Mouse (Mus musculus): ENCODE measurements around the gene Gabra2.

Gene Gabra2

DNA sequence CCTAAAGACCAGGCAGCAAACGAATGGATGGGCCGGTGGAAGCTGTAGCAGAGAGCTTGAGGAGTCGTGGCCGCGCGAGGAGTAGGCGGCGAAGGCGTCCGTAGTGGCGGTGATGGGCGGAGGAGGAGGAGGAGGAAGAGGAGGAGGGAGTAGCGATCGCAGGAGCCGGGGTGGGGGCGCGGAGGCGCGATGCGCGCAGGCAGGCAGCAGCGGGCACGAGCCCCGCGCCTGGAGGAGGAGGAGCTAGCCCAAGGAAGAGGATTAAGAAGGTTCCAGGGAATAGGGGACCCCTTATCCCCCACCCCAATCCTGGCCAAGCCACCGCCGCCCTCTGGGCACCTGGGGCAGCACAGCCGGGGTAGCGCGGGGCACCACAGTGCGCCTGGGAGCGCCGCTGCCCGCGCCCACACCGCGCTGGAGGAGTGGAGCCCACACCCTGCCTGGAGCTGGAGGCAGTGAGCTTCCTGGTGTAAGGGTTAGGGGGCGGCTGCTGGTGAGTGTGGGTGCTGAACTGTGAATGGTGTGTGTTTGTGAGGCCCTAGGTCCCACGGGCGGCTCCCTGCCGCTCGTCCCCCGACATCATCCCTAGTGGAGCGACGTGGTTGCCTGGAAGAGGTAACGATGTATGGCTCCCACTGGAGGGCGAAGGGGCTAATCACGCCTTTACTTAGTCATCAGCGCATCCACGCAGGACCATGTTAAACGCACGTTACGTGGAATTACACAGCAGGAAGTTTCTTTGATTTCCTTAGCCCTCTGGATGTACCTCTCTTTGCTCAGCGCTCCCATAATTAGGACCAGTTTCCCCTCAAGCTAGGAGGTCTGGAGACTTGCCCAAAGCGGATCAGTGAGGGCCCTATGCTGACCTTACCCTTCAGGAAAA lies at the start of gene Gabra2:
Gabra2 (minus strand) TSS at position 125 of the 883 bp plus-strand sequence.
- ATAC-seq (ENCODE audit: low TSS enrichment) = peak; percentile 70

DNA sequence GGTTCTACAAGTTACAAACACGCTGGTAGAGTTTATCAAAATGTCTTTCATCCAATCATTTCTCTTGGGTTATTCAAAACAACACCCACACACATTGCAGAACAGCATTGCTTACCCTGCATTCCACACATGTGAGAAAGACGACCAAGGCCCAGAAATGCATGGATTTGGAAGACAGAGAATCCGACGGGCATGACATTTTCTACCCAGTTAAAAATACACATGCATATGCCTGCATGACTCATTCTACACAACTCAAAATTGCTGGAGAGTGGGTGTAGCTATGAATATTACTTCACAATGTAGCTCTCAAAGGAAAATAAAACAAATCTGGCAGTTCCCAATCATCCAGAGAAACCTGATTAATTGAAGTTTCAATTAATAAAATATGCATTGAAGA lies 41.0 kb upstream of the Gabra2 start:
- ATAC-seq (ENCODE audit: low TSS enrichment) = peak; percentile 98

DNA sequence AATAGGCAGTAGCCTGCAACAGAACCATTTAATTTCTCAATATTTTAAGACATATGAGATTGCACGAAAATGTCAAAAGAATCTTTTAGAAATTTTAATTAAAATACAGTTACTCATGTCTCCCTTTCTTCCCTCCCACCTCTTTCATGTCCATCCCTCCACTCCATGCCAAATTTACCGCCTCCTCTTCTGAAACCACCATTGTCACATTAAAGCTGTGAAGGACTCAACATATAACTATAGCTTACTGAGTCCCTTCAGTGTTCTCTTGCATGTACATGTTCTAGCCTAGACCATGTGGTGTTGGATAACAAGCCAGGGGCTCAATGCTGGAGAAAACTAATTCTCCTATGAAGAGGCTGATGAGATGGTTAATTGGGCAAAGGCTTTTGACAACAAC lies 40.2 kb upstream of the Gabra2 start:
- ATAC-seq (ENCODE audit: low TSS enrichment) = peak; percentile 69

DNA sequence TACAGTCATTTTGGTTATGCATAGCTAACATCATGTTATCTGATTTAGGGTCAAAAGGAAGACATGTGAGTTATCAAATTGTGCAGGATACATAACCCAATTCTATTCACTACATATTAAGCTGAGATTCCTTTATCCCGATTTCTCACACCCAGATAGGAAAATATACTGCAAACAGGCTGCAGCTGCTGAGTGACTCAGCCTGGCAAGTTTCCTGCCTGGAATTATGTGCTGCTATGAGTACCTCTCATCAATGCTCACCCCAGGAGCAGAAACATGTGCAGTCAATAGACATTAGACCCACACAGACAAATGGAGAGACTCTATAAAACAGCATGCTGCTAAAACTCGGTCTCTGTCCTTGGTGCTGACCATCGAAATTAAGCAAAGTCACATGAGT lies 32.1 kb upstream of the Gabra2 start:
- ATAC-seq (ENCODE audit: low TSS enrichment) = peak; percentile 93

DNA sequence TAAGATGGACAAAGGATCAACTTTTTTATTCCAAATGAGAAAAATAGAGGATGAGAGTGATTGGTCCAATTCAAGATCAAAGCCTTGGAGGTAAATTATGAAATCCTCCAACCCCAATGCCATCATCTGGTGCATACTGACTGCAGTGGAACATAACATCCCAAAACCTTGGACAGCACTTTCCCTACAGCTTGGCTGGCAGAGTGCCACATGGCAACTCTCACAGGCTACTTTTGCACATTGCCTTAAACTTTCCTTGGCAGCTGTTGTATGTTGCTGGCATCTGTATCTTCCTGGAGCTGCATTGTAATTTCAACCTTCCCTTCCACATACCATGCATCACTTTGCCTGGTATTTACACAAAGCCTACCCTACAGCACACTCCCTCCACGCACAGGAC lies 19.6 kb upstream of the Gabra2 start:
- ATAC-seq (ENCODE audit: low TSS enrichment) = 0 out of 2 replicates have a peak, but pooled peaks have one; percentile 31

DNA sequence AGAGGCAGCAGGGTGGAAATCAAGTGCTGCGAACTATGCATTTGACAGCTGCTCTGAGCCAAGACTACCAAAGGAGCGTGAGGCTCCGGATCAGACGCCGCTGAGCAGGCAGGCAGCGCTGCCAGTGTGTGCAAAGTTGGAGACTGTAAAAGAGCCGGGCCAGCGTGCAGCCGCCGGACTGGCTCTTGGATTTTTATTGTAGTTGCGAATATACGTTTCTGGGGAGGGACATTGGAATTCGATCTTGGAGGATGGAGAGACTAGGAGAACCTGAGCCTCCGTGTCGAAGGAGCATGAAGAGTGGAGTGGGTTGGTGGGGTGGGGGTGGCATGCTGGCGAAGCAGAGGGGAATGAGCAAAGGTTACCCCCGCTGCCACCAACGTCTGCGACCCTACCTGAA lies 469 bp downstream of the Gabra2 start:
- ATAC-seq (ENCODE audit: low TSS enrichment) = peak; percentile 62

DNA sequence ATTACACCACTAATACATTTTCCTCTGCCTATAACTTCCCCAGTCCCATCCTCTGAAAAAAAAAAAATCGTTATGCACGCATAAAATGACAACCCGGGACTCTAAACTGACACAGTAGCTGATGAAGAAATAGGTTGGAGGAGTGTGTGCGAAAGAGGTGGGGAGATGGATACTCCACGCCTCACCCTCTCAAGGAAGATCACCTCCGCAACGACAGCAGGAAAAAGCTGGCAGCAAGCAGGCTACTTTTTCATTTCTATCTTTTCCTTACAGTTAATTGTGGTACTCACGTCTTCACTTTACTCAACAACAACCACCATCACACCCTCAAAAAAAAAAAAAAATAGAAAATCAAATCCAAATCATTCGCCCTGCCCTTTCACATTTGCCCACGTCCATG lies 873 bp downstream of the Gabra2 start:
- peak; percentile 45 for ATAC-seq (ENCODE audit: low TSS enrichment)

DNA sequence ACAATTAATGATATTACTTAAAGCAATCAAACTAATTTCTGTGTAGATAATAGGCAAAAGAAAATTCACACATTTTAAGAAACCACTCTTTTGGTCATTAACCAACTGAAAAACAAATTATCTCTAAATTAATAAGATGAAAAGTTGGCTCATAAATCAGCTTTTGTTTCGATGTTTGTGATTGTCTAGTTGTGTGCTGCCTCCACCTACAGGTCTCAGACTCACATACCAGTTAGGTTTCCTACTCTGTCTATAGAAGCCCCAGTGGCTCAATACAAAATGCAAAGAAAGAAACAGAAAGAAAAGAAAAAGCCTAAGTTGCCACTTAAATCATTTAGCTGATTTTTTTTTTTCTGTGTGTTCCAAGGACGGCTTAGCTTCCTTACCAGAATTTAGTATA lies 1.8 kb downstream of the Gabra2 start:
- ATAC-seq (ENCODE audit: low TSS enrichment) = no peak

DNA sequence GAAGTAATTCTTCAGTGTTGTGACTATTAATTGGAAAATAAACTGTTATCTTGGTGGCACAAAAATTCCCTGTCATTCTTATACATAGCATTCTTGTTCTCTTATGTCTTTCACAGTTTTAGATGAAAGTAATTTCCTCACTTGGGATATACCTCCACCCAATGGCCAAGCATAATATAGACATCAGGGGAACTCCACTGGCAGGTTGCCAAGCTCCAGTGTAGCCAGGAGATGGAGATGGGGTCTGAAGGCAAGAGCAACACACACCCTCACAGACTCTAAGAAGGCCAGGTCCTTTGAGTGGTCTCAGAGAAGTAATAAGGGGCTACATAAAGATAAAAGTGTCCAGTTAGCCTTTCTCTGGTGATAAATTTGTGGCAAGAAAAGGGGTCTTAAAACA lies 3.2 kb downstream of the Gabra2 start:
- ATAC-seq (ENCODE audit: low TSS enrichment) = no peak

DNA sequence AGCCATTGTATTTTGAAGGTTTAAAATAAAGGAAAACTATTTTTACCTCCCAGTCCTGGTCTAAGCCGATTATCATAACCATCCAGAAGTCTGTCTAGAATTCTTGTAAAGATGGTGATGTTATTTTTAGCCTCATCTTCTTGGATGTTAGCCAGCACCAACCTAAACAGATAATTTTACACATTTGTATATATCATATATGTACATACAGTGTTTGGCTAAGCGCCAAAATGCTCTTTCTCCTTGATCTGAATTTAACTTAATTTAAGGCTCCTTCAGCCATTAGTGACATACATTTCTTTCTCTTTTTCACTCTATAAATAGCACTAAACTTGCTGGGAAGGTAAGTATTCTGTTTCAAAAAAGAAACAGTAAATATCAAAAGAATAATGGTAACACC lies 3.7 kb downstream of the Gabra2 start:
- ATAC-seq (ENCODE audit: low TSS enrichment) = no peak

DNA sequence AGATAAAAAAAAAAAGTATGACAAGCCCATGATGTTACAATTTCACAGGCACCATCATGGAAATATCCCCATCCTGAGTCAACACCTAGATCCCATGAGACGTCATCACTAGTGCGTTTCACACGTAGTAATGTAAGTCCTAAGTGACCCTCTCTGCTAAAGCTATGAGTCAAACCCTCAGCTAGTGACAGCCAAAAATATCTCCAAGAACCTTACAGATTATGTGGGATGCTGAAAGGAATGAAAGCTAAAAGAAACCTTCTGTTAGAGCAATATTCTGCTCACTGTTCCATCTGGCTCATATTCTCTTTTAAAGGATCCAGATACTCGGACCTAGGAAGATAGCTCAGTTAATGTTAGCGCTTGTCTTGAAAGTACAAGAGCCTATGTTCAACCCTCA lies 16.8 kb downstream of the Gabra2 start:
- peak; percentile 99 for ATAC-seq (ENCODE audit: low TSS enrichment)

DNA sequence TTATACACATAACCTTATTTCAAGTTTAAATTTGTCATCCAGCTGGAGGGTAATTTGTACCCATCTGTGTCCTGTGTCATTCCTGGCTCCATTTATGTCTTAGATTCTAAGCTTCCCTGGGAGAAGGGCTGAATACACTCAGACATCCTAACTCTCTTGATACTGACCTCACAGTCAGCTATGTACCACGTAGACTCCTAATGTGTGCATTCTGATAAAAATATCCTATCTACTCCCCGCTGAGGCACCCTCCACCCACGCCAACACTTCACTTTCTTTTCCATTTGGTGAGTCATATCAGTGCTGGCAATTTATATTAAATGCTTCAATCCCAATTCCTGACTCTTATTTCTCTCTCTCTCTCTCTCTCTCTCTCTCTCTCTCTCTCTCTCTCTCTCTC lies 34.0 kb downstream of the Gabra2 start:
- peak; percentile 86 for ATAC-seq (ENCODE audit: low TSS enrichment)

DNA sequence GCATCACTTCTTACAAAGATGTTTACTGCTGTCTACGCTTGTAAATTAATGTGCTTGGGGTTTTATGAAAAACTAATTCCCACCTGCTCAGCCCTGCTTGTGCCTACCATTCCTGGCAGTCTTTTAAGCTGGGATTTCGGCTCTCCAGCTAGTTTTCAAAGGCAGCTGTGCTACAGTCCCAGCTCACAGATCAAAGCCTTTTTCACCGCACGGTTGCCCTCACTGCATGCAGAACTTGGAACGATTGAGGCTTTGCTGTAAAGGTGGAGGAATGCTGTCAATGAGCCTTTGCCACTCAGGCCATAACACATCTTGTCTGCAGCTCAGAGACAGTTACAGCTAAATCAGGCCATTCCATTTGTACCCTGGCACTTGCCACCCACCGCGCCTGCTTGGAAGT lies 37.6 kb downstream of the Gabra2 start:
- no peak for ATAC-seq (ENCODE audit: low TSS enrichment)

DNA sequence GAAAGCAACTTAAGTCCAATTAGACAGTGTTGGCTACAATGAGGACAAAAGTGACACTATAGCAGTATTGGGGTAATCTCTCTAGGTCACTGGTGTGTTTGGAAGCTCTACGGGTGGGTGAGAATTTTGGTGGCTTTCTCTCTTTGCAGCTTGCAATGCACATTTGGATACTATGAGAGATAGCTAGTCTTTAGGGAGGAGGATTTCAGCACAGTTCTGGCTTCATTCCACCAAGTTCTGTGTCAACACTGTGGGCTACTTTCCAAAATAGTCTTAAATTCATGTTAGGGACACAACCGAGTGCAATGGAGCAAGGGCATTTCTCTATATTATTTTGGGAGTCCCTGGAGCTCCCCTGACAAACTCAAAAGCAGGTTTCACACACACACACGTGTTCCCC lies 58.3 kb downstream of the Gabra2 start:
- peak; percentile 64 for ATAC-seq (ENCODE audit: low TSS enrichment)

DNA sequence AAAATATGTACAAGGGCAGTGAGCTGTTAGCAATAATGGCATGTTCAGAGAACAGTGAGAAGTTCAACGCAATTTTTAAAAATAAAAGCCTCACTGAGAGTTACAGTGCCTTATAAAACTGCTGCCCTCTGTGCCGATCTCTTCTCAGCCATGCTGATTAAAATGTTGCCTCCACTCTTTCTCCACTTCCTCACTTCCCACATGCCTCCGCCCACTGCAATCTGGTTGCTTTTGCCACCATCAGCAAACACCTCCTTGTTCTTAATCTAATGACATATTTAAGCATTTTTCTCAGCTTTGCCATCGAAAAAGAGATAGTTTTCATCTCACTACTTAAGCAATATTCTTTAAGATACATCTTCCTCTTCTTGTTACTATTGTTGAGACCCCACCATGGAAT lies 69.7 kb downstream of the Gabra2 start:
- peak; percentile 95 for ATAC-seq (ENCODE audit: low TSS enrichment)

DNA sequence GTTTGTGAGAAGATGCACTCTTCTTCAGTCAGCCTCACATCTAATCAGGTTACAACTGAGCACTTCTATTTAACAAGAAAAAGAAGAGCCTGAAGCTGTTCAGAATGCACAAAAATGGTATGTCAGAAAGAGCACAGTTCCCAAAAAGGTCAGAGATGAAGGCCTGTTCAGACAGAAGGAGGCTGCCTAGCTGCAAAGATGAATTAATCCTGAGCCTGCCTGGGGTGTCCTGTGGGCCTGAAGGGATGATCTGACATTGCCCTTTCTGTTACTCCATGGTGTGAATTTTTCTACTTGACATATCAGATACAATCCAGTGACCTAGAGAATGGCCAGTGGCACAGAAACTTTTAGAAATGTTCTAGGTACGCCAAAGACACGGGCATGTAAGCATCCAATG lies 83.9 kb downstream of the Gabra2 start:
- ATAC-seq (ENCODE audit: low TSS enrichment) = 0 out of 2 replicates have a peak, but pooled peaks have one; percentile 13

DNA sequence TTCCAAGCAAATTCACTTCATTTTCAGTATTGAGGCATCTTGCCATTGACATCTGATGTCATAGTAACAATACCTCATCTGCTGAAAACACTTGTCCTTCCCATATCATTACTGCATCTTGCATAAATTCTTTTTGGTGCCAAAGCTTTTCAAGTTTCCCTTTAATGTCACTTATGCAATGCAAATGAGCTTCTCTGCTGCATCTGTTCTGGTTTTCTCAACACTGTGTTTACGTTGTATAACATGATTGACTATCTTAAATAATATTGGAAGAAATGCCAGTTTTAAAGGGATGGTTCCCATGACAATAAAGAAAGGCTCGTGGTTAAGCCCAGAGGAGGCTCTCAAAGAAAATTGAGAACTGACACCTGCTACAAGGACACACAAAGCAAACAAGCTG lies 84.4 kb downstream of the Gabra2 start:
- ATAC-seq (ENCODE audit: low TSS enrichment) = peak; percentile 96

DNA sequence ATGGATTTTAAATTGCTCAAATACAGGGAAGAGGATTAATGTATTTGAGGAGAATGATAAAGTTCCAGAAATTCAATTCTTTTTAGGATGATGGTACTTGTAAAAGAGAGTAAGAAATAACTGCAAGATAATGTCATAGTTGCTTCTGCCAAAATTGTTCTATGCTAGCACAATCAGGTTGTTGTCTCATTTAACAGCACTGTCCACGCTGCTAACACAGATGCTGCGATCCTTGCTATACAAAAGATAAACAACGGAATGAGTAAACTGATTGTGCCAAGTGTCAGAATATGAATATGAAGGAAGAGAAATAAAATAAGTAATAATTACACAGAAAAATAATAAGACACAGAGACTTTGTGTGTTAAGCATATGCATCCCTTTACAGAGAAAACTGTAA lies 84.9 kb downstream of the Gabra2 start:
- no peak for ATAC-seq (ENCODE audit: low TSS enrichment)

DNA sequence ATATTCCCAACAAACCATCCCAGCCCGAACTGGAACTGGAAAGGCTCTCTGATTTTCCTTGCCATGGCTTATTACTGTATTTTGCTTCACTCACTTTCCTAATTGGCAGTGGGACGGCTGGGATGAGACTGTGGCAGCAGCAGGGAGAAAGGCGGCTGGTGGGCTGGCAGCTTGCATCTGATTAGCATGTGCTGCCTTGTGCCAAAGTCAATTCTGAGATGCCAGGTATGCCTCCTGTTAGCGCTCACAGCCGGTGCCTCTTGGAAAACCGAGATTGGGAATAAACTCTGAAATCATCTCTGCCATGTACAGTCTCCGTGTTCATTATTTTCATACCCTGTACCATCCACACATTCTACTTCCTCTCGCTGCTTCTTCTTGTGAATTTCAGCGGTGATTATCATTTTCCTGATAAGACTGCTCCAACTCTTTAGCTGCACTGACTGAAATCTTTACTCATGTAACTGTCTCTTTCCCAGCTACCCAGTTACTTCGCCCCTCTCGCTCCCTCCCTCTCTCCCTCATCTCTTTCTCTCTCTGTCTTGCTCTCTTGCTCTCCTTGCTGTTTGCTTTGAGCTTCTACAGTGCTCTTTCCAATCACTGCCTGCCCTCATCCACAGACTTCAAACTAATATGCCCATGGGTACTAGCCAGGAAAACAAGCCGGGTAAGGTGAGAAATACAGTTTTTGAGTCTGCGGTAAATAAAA lies 99.9 kb downstream of the Gabra2 start:
- ATAC-seq (ENCODE audit: low TSS enrichment) = peak; percentile 92

DNA sequence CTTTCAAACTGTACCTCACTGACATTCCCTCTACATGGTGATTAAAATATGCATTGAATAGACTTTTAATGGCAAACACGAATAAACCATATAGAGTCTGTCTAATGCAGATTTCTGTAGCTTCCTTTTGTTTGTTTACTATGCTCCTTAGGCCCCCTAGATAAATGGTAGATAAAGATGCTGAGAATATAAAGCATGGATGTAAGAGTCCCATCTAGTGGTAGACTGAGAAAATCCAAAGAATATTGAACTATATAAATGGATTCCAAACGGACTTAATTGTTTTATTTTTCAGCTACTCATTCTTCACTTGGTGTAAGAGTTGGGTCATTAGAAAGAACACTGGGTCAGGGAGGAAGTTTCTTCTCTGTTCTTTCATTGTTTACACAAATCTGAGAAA lies 102.4 kb downstream of the Gabra2 start:
- no peak for ATAC-seq (ENCODE audit: low TSS enrichment)

DNA sequence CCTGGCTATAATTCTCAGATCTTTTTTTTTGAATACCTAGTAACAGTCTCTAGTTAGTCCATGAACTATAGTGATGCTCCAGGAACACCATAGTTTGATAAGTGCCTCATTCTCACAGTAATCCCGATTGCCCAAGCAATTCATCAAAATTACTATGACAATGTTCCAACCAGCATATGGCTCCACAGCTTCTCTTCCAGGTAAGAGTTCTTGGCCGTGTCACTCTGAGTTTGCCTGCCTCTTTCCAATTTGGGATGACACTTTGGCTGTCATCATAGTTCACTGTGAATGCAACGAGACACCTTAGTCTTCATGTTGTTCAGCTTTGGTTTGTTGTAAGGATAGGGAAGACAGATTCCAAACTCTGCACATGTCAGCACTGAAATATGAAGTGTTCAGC lies 104.8 kb downstream of the Gabra2 start:
- ATAC-seq (ENCODE audit: low TSS enrichment) = no peak
